Mouse (Mus musculus): ENCODE measurements around the gene Sost. TPM values are rescaled to one million over a fixed set of nuclear protein-coding genes. Genes with fewer than 3 reads are reported as not detected.
"Not testable (repeated sequence)": the region's sequence is repeated elsewhere in the genome, so short reads cannot be mapped to it uniquely, and the experiment has no call there.

The Sost gene
- not detected for total RNA-seq (2021)

DNA sequence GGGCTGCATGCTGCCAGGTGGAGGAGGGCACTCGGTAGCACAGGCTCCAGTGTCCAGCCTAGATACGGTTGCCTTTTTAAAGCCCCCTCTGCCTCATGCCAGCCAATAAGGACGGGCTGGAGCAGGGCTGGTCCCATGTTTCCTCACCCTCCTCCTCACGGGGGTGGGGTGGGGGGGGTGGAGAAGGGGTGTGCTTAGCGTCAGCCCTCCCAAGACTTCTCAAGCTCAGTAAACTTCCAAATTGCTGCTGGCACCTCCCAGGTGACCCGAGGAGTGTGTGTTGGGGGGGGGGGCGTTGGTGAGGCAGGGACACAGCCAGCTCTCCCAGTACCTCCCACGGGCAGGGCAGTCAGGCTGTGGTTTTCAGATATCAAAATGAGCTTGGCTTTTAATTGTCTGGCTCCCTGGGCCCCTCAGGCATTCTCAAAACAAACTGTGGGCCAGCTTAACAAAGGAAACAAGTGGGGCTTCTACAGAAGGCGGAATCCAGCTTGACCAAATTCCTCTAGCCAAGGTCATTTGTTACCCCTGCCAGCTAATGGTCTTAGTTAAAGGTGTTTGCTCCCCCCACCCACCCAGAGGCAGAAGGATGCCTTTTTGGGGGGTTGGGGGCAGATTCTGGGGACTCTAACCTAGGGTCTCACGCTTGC, at the start of gene Sost:
Sost (minus strand) TSS at position 51 of the 650 bp plus-strand sequence.
- no peak for DNase-seq

- no peak for DNase-seq
Observed at GRCm38 (mm10) chr11:102016136-102016535, 49.3 kb upstream of the Sost start.

DNA sequence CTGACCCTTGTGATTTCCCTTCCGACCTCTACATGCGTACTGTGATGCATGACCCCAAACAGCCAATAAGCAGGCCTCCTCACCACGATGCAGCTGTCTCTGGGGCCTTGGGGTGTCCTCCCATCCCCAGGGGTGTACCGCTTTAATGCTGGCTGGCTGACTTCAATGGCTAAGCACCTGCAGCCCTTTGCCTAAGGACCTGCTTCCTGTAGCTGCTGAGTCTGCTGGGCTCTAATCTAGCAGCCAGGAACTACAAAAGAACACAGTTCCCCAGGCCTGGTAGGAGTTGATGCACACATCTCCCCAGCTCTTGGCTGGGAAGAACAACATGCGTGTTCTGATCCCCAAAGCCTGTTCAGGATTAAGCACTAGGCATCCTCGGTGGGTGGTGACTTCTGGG, 48.7 kb upstream of the Sost start:
- no peak for DNase-seq

GRCm38 (mm10) chr11:102013201-102013600, 46.4 kb upstream of the Sost start:
- DNase-seq, result no peak

DNA sequence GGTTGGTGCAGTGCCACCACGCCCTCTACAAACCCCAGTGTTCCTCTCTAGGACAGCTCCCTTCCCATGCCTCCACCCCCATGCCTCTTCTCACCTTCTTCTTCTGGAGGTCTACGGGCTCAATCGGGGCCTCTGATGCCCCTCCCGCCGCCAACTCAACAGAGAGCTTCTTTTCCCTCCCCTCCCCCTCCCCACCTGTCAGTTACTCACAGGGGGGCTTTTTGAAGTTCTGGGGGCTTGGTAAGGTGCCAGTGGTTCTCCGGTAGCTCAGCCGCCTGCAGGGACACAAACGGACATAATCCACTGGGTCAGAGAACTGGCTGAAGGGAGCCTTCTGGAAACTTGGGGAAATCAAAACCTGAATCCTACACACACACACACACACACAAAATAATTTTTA, 44.7 kb upstream of the Sost start:
- DNase-seq, result no peak

GRCm38 (mm10) chr11:102010140-102010539, 43.3 kb upstream of the Sost start:
- peak; percentile 33 to 37 for DNase-seq

DNA sequence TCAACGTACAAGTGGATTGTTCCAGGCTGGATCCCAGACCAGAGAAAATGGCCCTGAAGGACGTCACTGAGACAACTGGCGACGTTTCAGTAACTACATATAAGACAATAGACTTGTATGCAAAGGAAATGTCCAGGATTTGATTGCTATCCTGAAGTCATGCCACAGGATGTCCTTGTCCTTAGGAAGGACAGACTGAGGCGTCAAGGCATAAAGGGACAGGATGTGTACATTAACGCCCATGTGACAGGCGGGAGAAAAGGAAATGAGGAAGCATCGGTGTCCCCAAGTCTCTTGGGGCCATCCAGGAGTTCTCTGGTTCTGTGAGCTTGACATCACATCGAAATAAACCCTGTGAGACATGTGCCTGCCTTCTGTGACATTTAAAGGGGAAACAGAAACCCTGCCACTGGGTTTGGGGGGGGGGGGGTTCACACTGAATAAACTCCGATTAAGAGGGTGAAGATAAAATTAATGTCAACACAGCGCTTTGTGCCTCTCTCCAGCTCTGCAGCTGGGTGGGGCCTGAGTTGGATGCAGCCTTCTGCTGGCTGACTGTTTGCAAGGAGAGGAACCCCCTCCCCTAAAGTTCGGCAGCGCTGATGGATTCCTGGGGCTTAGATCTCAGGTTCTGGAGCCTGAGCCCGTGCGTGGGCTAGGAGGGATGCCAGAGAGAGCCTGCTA, 42.3 kb upstream of the Sost start:
- no peak for DNase-seq

DNA sequence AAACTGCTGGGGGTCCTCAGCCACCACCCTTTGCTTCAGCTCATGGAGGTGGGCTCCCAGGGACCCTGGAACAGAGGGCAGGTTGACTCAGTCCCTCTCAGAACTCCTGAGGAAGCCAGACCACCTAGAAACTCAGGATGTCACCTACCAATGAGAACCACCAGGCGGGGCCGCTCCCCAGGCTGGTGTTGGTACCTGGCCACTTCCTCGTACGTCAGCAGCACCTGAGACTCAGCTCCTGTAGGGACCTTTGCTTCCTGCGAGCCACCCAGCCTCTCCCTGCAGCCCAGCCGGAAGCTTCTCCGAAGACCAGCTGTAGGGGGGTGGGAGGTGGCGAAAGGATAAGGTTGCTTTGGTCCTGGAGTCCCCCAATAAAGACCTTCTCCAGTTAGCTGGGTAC, 41.6 kb upstream of the Sost start:
- DNase-seq, result no peak

GRCm38 (mm10) chr11:102006688-102007087, 39.9 kb upstream of the Sost start:
- no peak for DNase-seq

GRCm38 (mm10) chr11:102006271-102006670, 39.5 kb upstream of the Sost start:
- DNase-seq, result no peak

- no peak for DNase-seq
Observed at GRCm38 (mm10) chr11:102004251-102004650, 37.4 kb upstream of the Sost start.

GRCm38 (mm10) chr11:101999466-101999865, 32.7 kb upstream of the Sost start:
- DNase-seq, result peak in 1 of 2 experiments; percentile 45

DNA sequence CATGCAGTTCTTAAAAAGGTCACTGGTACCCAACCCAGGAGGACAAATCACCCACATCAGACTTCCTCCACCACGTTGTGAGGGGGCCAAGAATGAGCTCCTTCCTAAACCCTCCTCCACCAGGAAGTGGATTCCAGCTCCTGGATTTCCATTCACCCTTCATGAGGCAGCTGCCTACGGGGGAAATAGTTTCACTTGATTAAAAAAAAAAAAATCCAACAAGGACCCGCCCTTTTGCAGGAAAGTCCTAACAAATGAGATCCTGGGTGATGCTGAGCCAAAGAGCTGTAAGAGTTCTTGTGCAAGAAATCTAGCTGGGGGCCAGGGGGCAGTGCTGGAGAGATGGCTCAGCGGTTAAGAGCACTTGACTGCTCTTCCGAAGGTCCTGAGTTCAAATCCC, 31.4 kb upstream of the Sost start:
- no peak for DNase-seq

DNA sequence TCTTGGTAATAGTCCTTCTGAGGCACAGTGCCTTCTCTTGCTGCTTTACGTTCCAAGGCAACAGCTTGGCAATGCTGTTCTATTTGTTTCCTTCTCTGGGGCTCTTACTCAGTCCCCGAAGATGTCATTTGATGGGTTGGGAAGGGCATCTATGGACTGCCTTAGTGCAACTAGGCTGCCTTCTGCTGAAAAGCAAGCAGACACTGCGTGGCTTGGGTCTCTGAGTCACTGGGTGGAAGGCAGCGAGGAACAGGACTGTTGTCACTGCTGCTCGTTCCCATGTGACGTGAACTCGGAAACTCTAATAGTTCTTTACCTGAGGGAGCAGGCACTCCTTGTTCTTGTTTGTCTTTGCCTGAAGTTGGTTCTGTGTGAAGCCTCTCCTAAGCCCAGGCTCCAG, 29.1 kb upstream of the Sost start:
- DNase-seq, result no peak

DNA sequence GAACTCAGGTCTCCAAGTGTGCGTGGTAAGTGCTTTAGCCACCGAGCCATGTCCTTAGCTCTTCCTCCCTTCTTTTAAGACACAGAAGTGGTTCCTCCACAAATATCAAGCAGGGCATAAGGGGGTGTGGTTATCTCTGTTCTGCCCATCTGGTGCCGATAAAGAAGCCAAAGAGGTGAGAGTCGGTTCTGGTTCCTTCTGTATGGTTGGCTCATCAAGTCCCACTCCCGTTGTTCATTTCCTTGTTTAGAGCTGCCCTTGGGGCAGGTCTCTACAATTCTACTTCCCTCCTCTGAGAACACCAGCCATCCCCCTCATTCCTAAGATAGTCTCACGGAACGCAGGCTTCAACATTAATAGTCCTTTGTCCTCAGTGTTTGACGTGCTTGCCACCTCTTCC, 27.3 kb upstream of the Sost start:
- DNase-seq, result no peak

DNA sequence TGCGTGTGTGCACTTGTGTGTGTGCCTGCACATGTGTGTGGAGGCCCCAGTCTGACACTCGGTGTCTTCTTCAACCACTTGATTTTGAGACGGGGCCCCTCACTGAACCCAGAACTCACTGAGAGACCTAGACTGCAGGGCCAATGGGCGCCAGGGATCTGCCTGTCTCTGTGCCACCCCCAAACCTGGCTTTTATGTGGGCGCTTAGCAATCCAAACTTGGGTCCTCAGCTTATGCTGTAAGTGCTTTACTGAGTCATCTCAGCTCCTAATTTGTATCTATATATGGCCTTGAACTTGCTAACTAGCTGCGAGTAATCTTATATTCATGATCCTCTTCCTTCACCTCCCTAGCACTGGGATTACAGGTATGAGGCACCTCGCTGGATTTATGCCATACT, 25.6 kb upstream of the Sost start:
- no peak for DNase-seq

- no peak for DNase-seq
Observed at GRCm38 (mm10) chr11:101991813-101992212, 25.0 kb upstream of the Sost start.

- no peak for DNase-seq
Observed at GRCm38 (mm10) chr11:101990244-101990643, 23.4 kb upstream of the Sost start.

- no peak for DNase-seq
Observed at GRCm38 (mm10) chr11:101986913-101987312, 20.1 kb upstream of the Sost start, which contains the start of gene Dusp3. Dusp3 (minus strand) TSS chr11:101987013.

GRCm38 (mm10) chr11:101985990-101986389, 19.2 kb upstream of the Sost start:
- peak; percentile 82 to 86 for DNase-seq

DNA sequence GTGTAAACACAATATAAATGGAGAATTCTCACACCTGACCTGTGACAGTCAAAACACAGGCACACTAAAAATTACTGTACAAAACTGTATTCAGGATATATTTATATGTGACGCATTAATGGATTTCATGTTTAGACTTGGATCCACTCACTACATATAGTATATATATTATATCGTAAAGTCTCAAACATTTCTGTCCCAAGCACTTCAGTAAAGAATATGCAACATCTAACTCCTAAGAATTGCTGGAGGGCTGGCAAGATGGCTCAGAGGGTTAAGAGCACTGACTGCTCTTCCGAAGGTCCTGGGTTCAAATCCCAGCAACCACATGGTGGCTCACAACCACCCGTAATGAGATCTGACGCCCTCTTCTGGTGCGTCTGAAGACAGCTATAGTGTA, 18.6 kb upstream of the Sost start:
- not testable (repeated sequence) for DNase-seq

DNA sequence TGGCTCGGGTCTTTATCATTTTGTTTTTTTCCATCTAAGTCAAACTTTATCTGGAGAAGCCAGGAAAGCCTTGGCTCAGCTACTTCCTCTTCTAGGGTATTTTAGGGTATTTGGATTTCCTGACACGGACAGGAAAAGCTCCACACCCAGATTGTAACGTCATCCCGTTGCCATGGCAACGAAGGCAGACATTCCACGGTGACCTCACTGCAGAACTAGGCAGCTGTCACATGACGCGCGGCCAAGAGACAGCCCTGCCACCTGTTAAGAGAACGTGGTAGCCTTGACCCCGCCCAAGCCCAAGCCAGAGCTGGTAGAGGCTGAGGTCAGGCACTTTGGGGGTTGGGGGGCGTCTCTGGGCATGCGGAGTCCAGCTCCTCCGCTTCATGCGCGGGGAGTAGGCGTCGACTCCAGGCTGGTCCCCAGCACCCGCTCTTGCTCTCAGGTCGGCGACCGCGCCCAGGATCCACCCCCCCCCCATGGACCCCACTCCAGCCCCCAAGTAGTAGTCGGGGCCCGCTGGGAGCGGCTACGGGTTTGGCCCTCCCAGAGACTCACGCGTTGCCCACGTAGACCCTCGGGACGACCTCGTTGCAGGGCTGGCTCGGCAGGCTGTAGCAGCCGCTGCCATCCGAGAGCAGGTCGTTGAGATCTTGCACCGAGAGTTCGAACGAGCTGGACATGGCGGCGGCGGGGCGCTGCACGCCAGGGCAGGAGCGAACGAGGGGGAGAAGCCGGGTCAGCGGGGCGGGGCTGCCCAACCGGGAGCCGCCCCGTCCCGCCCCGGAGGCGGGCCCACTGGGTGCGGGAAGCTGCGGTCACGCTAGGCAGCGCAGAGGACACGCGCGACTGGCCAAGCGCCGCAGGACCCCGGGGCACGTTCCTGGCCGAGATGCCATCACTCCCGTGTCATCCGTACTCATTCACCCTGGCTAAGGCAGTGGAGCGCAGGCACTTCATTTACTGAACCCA, 17.5 kb upstream of the Sost start, which contains the start of gene Cfap97d1:
Cfap97d1 (plus strand) TSS at position 226 of the 972 bp plus-strand sequence.
- DNase-seq, result peak; percentile 89 to 90

GRCm38 (mm10) chr11:101983431-101983921, 16.7 kb upstream of the Sost start:
- DNase-seq, result no peak
